Comparison of ENCODE assay signal across 9 mouse cellular contexts in the genomic region with DNA sequence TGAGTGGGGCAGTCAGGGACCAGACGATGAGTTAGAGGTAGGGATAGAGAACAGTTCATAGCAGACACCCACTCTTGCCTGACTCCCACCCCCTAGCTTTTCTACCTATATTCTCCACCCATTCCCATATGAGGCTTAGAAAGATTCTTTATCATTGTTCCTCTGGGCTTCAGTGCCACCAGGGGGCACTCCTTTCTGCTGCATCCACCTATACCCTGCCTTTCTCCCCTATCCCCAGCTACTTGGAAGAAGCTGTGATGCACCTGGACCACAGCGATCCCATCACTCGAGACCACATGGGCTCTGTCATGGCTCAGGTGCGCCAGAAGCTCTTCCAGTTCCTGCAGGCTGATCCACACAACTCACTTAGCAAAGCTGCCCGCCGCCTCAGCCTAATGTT. TPM values are rescaled to one million over a fixed set of nuclear protein-coding genes. Genes with fewer than 3 reads are reported as not detected.
A peak's percentile ranks its signal among the peaks of the same experiment; 100 is the strongest.
DNase-seq lines count a peak whose midpoint lies in the region; ATAC-seq and TF ChIP-seq lines count a peak whose summit lies in the region.
"Had no signal": no experiment of that assay in that cellular context is flagged by ENCODE, and none has a peak within 500 bp of the region (broad histone marks: within the 10 kb centered on the region; RNA-seq: fewer than 3 reads in every experiment).

No protein-coding gene starts in this region.

- 89% methylated on average over 6 of the region's 6 CpGs for WGBS in embryonic facial prominence, embryonic 11.5 days
- WGBS in embryonic facial prominence, embryonic 10.5 days, result 88% methylated on average over 6 of the region's 6 CpGs
- 91% methylated on average over 6 of the region's 6 CpGs for WGBS in lung, adult 2 months

- no peak for ATAC-seq in embryonic facial prominence, embryonic 11.5 days (replicated peaks; ENCODE audit: insufficient number of reproducible peaks, low FRiP score, low TSS enrichment, low read depth)
- 0 out of 2 replicates have a peak, but pooled peaks have one; percentile 21 for ATAC-seq in megakaryocyte-erythroid progenitor cell, adult 5-6 weeks (replicated peaks; ENCODE audit: low FRiP score, low TSS enrichment, poor library complexity, severe bottlenecking)
- no peak for ATAC-seq in inflammation-experienced regulatory T-cells, adult 6 months

- no peaks in the 10 kb centered on the region for H3K9me3 ChIP-seq in embryonic facial prominence, embryonic 11.5 days (replicated peaks; ENCODE audit: control insufficient read depth, low read length)
- no peaks in the 10 kb centered on the region for H3K9me3 ChIP-seq in embryonic facial prominence, embryonic 10.5 days
- H3K9me3 ChIP-seq: heart, embryonic 13.5 days had no signal

- no peaks in the 10 kb centered on the region for H3K27me3 ChIP-seq in embryonic facial prominence, embryonic 11.5 days (ENCODE audit: control insufficient read depth, insufficient read depth, low read length)
- H3K27me3 ChIP-seq in embryonic facial prominence, embryonic 10.5 days (replicated peaks; ENCODE audit: low read depth, poor library complexity, severe bottlenecking), result no peaks in the 10 kb centered on the region
- H3K27me3 ChIP-seq: heart, embryonic 13.5 days had no signal

- no peaks in the 10 kb centered on the region for H3K4me1 ChIP-seq in embryonic facial prominence, embryonic 11.5 days (ENCODE audit: control insufficient read depth, insufficient read depth, low read length)
- peaks cover 10% of the 10 kb centered on the region for H3K4me1 ChIP-seq in embryonic facial prominence, embryonic 10.5 days
- H3K4me1 ChIP-seq in lung, adult 2 months (ENCODE audit: control insufficient read depth, insufficient read depth, low read length), result no peaks in the 10 kb centered on the region

- no peak for TF ChIP-seq POLR2A in lung, adult 2 months (IDR thresholded peaks at IDR 0.05; ENCODE audit: borderline replicate concordance, extremely low read depth, low read depth, low read length)

- peak; percentile 55 for TF ChIP-seq CTCF in lung, adult 2 months (IDR thresholded peaks at IDR 0.05; ENCODE audit: insufficient read depth, low read length)

- H3K4me2 ChIP-seq in embryonic facial prominence, embryonic 11.5 days (ENCODE audit: low read depth, low read length), result no peak overlapping the region
- H3K4me2 ChIP-seq: heart, embryonic 13.5 days had no signal

- peak; percentile 16 for DNase-seq in embryonic facial prominence, embryonic 11.5 days (ENCODE audit: low spot score)
- DNase-seq in embryonic facial prominence, embryonic 10.5 days (ENCODE audit: low spot score), result no peak
- DNase-seq in lung, adult 2 months, result peak; percentile 21
- DNase-seq in lung, adult 18-20 months, result no peak
- DNase-seq in adipocyte (ENCODE audit: low spot score), result peak; percentile 42
- DNase-seq in heart, postnatal 10 days, result no peak

- intact Hi-C loops in heart, postnatal 10 days (cut with DNase I), result no loop called here

- H3K4me3 ChIP-seq in embryonic facial prominence, embryonic 11.5 days (ENCODE audit: low read depth, low read length), result no peak overlapping the region
- H3K4me3 ChIP-seq in embryonic facial prominence, embryonic 10.5 days, result no peak overlapping the region
- H3K4me3 ChIP-seq in lung, adult 2 months (replicated peaks; ENCODE audit: extremely low read depth, low read depth, low read length), result no peak overlapping the region
- H3K4me3 ChIP-seq: heart, embryonic 13.5 days had no signal

- peaks cover 22% of the 10 kb centered on the region for H3K36me3 ChIP-seq in embryonic facial prominence, embryonic 11.5 days (replicated peaks; ENCODE audit: control insufficient read depth, insufficient read depth, low read depth, low read length)
- peaks cover 76% of the 10 kb centered on the region for H3K36me3 ChIP-seq in embryonic facial prominence, embryonic 10.5 days (replicated peaks)

- H3K27ac ChIP-seq in embryonic facial prominence, embryonic 11.5 days (replicated peaks; ENCODE audit: low read depth, low read length), result no peak overlapping the region
- H3K27ac ChIP-seq in embryonic facial prominence, embryonic 10.5 days (replicated peaks), result no peak overlapping the region
- H3K27ac ChIP-seq: heart, embryonic 13.5 days had no signal

- no peak overlapping the region for H3K9ac ChIP-seq in embryonic facial prominence, embryonic 11.5 days (replicated peaks; ENCODE audit: low read length)
- H3K9ac ChIP-seq: heart, embryonic 13.5 days had no signal

RNA-seq across cellular contexts. Expression of gene Nrn1l, which starts 0.9 kb away (rescaled TPM):
- polyA plus RNA-seq in embryonic facial prominence, embryonic 11.5 days (2014; fragmentation: Nextera tagmentation; extraction: Ambion mirVana), result 0.38 and 0.52 TPM in 2 replicates
- polyA plus RNA-seq in embryonic facial prominence, embryonic 10.5 days (2016; fragmentation: Nextera tagmentation; extraction: Ambion mirVana), result 0.35 and 0.54 TPM in 2 replicates
- 3.2 and 5.3 TPM in 2 replicates for polyA plus RNA-seq in lung, adult 2 months (2012; rRNA removed)
- total RNA-seq in megakaryocyte-erythroid progenitor cell, adult 5-6 weeks (2014; fragmentation: Nextera tagmentation), result 2.0 and 3.3 TPM in 2 replicates
- total RNA-seq in megakaryocyte-erythroid progenitor cell, adult 5-6 weeks (2017), result not detected in 2 replicates
- not detected for total RNA-seq in heart, postnatal 10 days (2021)
- 1 to 10 TPM in 2 of 3 experiments, not detected in 1; 1.2 to 1.8 TPM for polyA plus RNA-seq in inflammation-experienced regulatory T-cells, adult 6 months (2017; shearing (Covaris generic))

RNA-seq across cellular contexts. Expression of gene Pskh1, which starts 7.8 kb away (rescaled TPM):
- 16.8 and 23.1 TPM in 2 replicates for polyA plus RNA-seq in embryonic facial prominence, embryonic 11.5 days (2014; fragmentation: Nextera tagmentation; extraction: Ambion mirVana)
- polyA plus RNA-seq in embryonic facial prominence, embryonic 10.5 days (2016; fragmentation: Nextera tagmentation; extraction: Ambion mirVana), result 35.9 and 38.1 TPM in 2 replicates
- polyA plus RNA-seq in lung, adult 2 months (2012; rRNA removed), result 38.2 and 43.7 TPM in 2 replicates
- 16.8 and 17.5 TPM in 2 replicates for total RNA-seq in megakaryocyte-erythroid progenitor cell, adult 5-6 weeks (2014; fragmentation: Nextera tagmentation)
- 15.4 and 17.3 TPM in 2 replicates for total RNA-seq in megakaryocyte-erythroid progenitor cell, adult 5-6 weeks (2017)
- 10 to 100 TPM; 20.9 to 22.5 TPM for total RNA-seq in heart, postnatal 10 days (2021)
- 10 to 100 TPM; 10.0 to 14.4 (median 11.1) TPM for polyA plus RNA-seq in inflammation-experienced regulatory T-cells, adult 6 months (2017; shearing (Covaris generic))

RNA-seq across cellular contexts. Expression of gene Edc4, which starts 11.8 kb away (rescaled TPM):
- polyA plus RNA-seq in embryonic facial prominence, embryonic 11.5 days (2014; fragmentation: Nextera tagmentation; extraction: Ambion mirVana), result 31.8 and 35.4 TPM in 2 replicates
- polyA plus RNA-seq in embryonic facial prominence, embryonic 10.5 days (2016; fragmentation: Nextera tagmentation; extraction: Ambion mirVana), result 69.8 and 78.4 TPM in 2 replicates
- 78.8 and 90.9 TPM in 2 replicates for polyA plus RNA-seq in lung, adult 2 months (2012; rRNA removed)
- total RNA-seq in megakaryocyte-erythroid progenitor cell, adult 5-6 weeks (2014; fragmentation: Nextera tagmentation), result 45.9 and 46.3 TPM in 2 replicates
- total RNA-seq in megakaryocyte-erythroid progenitor cell, adult 5-6 weeks (2017), result 25.9 and 38.4 TPM in 2 replicates
- total RNA-seq in heart, postnatal 10 days (2021), result 10 to 100 TPM; 30.9 to 32.5 TPM
- polyA plus RNA-seq in inflammation-experienced regulatory T-cells, adult 6 months (2017; shearing (Covaris generic)), result 10 to 100 TPM; 28.1 to 41.1 (median 33.9) TPM

RNA-seq across cellular contexts. Expression of gene Nutf2, which starts 32.1 kb away (rescaled TPM):
- polyA plus RNA-seq in embryonic facial prominence, embryonic 11.5 days (2014; fragmentation: Nextera tagmentation; extraction: Ambion mirVana), result 262 and 323 TPM in 2 replicates
- polyA plus RNA-seq in embryonic facial prominence, embryonic 10.5 days (2016; fragmentation: Nextera tagmentation; extraction: Ambion mirVana), result 394 and 398 TPM in 2 replicates
- 17.9 and 27.0 TPM in 2 replicates for polyA plus RNA-seq in lung, adult 2 months (2012; rRNA removed)
- total RNA-seq in megakaryocyte-erythroid progenitor cell, adult 5-6 weeks (2014; fragmentation: Nextera tagmentation), result 174 and 237 TPM in 2 replicates
- total RNA-seq in megakaryocyte-erythroid progenitor cell, adult 5-6 weeks (2017), result 29.3 and 101 TPM in 2 replicates
- 10 to 100 TPM; 41.9 to 46.2 TPM for total RNA-seq in heart, postnatal 10 days (2021)
- polyA plus RNA-seq in inflammation-experienced regulatory T-cells, adult 6 months (2017; shearing (Covaris generic)), result 10 to 100 TPM; 10.8 to 70.1 (median 13.0) TPM

RNA-seq across cellular contexts. Expression of gene Thap11, which starts 37.5 kb away (rescaled TPM):
- 67.7 and 72.4 TPM in 2 replicates for polyA plus RNA-seq in embryonic facial prominence, embryonic 11.5 days (2014; fragmentation: Nextera tagmentation; extraction: Ambion mirVana)
- 82.1 and 83.0 TPM in 2 replicates for polyA plus RNA-seq in embryonic facial prominence, embryonic 10.5 days (2016; fragmentation: Nextera tagmentation; extraction: Ambion mirVana)
- polyA plus RNA-seq in lung, adult 2 months (2012; rRNA removed), result 54.9 and 60.8 TPM in 2 replicates
- 24.4 and 27.1 TPM in 2 replicates for total RNA-seq in megakaryocyte-erythroid progenitor cell, adult 5-6 weeks (2014; fragmentation: Nextera tagmentation)
- total RNA-seq in megakaryocyte-erythroid progenitor cell, adult 5-6 weeks (2017), result 18.5 and 33.4 TPM in 2 replicates
- 10 to 100 TPM; 27.5 to 31.9 TPM for total RNA-seq in heart, postnatal 10 days (2021)
- polyA plus RNA-seq in inflammation-experienced regulatory T-cells, adult 6 months (2017; shearing (Covaris generic)), result 1 to 10 TPM; 5.5 to 6.7 (median 6.0) TPM

Comparison
In these comparisons a context has a peak if more than half of its experiments do, and no peak if none do; other contexts are left out.
1. DNase-seq: peak in embryonic facial prominence, embryonic 11.5 days (single experiment), lung, adult 2 months (single experiment) and adipocyte (single experiment); none in embryonic facial prominence, embryonic 10.5 days (single experiment), lung, adult 18-20 months (0 of 2) and heart, postnatal 10 days (0 of 2).